Mouse (Mus musculus): ENCODE results near the gene Gm14393.
"Not testable (repeated sequence)": the region's sequence is repeated elsewhere in the genome, so short reads cannot be mapped to it uniquely, and the experiment has no call there.

Gene Gm14393

DNA sequence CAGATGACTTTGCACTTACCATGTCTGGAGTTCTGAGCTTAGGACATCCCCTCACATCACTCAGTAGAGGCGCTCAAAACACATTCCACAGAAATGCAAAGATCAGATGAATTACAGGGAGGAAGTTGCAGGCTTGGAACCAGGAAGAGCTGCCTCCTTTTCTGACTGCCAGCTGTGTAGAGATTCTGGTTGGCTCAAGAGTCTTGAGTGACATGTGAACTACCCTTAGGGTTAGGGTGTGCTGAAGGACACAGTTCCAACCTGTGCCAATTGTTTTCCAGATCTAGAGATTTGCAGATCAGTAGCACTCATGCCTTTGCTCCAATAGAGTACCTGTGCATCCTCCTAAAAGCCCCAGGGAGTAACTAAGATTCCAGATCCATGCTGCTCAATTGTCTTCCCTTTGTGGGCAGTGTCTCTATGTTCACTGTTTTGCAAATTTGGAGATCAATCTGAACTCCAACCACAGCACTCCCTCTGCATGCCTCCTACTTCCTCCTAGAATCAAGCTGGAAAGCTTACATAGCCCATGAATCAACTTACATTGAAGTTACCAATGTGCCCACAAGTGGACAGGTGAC lies at the start of gene Gm14393:
Gene Gm14393 (minus strand): TSS at position 101 of the 581 bp plus-strand sequence.
- not testable (repeated sequence) for DNase-seq (ENCODE audit: low spot score)

GRCm38 (mm10) chr2:175044268-175044667 lies 23.3 kb downstream of the Gm14393 start:
- DNase-seq (ENCODE audit: low spot score), result not testable (repeated sequence)

All from layer of hippocampus, adult 11-12 months (tissue).